Mouse (Mus musculus) macrophage (primary cell): Measurements from ENCODE around the gene Esam. TPM values are rescaled to one million over a fixed set of nuclear protein-coding genes. Genes with fewer than 3 reads are reported as not detected.

Experiments
- H3K27ac ChIP-seq: fragments of 350-480 bp; formaldehyde crosslinking; 2 replicates; pipeline ENCODE4 v1.9.0; 2021
- H3K36me3 ChIP-seq: fragments of 350-480 bp; formaldehyde crosslinking; 2 replicates; pipeline ENCODE4 v1.9.0; 2021; ENCODE audit errors: inconsistent target
- H3K4me3 ChIP-seq: fragments of 350-480 bp; formaldehyde crosslinking; 2 replicates; pipeline ENCODE4 v1.9.0; 2021; ENCODE audit errors: inconsistent target
- H3K79me2 ChIP-seq: fragments of 350-480 bp; formaldehyde crosslinking; 2 replicates; pipeline ENCODE4 v1.9.0; 2021; ENCODE audit errors: inconsistent target
- WGBS: methylation state at CpG from one replicate; pipeline ENCODE4 v1.1.7; 2026; ENCODE audit warnings: inconsistent platforms; ENCODE audit not compliant: missing documents; 5-methylcytosine and 5-hydroxymethylcytosine counted together
- polyA plus RNA-seq: library from polyadenylated mRNA; stranded (reverse); fragments of 250-400 nt; gene quantifications from 3 replicates; pipeline ENCODE4 v1.2.4, GENCODE M21; 2018; ENCODE audit warnings: inconsistent platforms

The Esam gene
- polyA plus RNA-seq, 1 experiment from 2014 or later: 0.17 TPM

GRCm38 (mm10) chr9:37560617-37561016 lies 32.7 kb downstream of the Esam start:
- no peaks in the 10 kb centered on the region for H3K79me2 ChIP-seq
- no peak overlapping the region for H3K27ac ChIP-seq
- no peaks in the 10 kb centered on the region for H3K36me3 ChIP-seq
- no peak overlapping the region for H3K4me3 ChIP-seq
- WGBS: 94% methylated on average over 2 of the region's 2 CpGs

- H3K79me2 ChIP-seq: no peaks in the 10 kb centered on the region
- no peak overlapping the region for H3K4me3 ChIP-seq
- H3K36me3 ChIP-seq: no peaks in the 10 kb centered on the region
- H3K27ac ChIP-seq: no peak overlapping the region
- 58% methylated on average over 1 of the region's 1 CpGs for WGBS
Observed at GRCm38 (mm10) chr9:37563805-37564204, 35.9 kb downstream of the Esam start.

GRCm38 (mm10) chr9:37567019-37567418 lies 39.1 kb downstream of the Esam start:
- H3K4me3 ChIP-seq: no peak overlapping the region
- H3K79me2 ChIP-seq: no peaks in the 10 kb centered on the region
- no peak overlapping the region for H3K27ac ChIP-seq
- WGBS: 59% methylated on average over 2 of the region's 2 CpGs
- H3K36me3 ChIP-seq: no peaks in the 10 kb centered on the region

- Histone ChIP-seq H3K36me3 (no peaks in the 10 kb centered on the region), H3K27ac (no peak overlapping the region), H3K79me2 (no peaks in the 10 kb centered on the region), H3K4me3 (no peak overlapping the region)
- 26% methylated on average over 5 of the region's 5 CpGs for WGBS
Observed at GRCm38 (mm10) chr9:37567454-37567853, 39.6 kb downstream of the Esam start.

GRCm38 (mm10) chr9:37567892-37568604 lies 40.2 kb downstream of the Esam start:
- WGBS: 7% methylated on average over 15 of the region's 15 CpGs
- Histone ChIP-seq H3K79me2 (no peaks in the 10 kb centered on the region), H3K27ac (no peak overlapping the region)

GRCm38 (mm10) chr9:37568605-37569214 lies 40.8 kb downstream of the Esam start:
- 38% methylated on average over 4 of the region's 4 CpGs for WGBS
- Histone ChIP-seq H3K79me2 (no peaks in the 10 kb centered on the region), H3K36me3 (no peaks in the 10 kb centered on the region), H3K4me3 (no peak overlapping the region), H3K27ac (no peak overlapping the region)

More at GRCm38 (mm10) chr9:37567892-37568604, 40.2 kb downstream of the Esam start:
- H3K36me3 ChIP-seq: no peaks in the 10 kb centered on the region
- no peak overlapping the region for H3K4me3 ChIP-seq

GRCm38 (mm10) chr9:37569231-37569835 lies 41.5 kb downstream of the Esam start:
- H3K27ac ChIP-seq: no peak overlapping the region
- H3K36me3 ChIP-seq: no peaks in the 10 kb centered on the region
- H3K79me2 ChIP-seq: no peaks in the 10 kb centered on the region
- 63% methylated on average over 2 of the region's 2 CpGs for WGBS
- no peak overlapping the region for H3K4me3 ChIP-seq

- no peaks in the 10 kb centered on the region for H3K79me2 ChIP-seq
- H3K4me3 ChIP-seq: no peak overlapping the region
- WGBS: 42% methylated on average over 3 of the region's 3 CpGs
Observed at GRCm38 (mm10) chr9:37572204-37572876, 44.5 kb downstream of the Esam start.

GRCm38 (mm10) chr9:37576436-37576930 lies 48.6 kb downstream of the Esam start:
- no peaks in the 10 kb centered on the region for H3K36me3 ChIP-seq
- H3K79me2 ChIP-seq: no peaks in the 10 kb centered on the region
- no peak overlapping the region for H3K27ac ChIP-seq
- no peak overlapping the region for H3K4me3 ChIP-seq
- WGBS: 17% methylated on average over 14 of the region's 14 CpGs

More at GRCm38 (mm10) chr9:37572204-37572876, 44.5 kb downstream of the Esam start:
- Histone ChIP-seq H3K27ac (no peak overlapping the region), H3K36me3 (no peaks in the 10 kb centered on the region)

- Histone ChIP-seq H3K79me2 (no peaks in the 10 kb centered on the region), H3K36me3 (no peaks in the 10 kb centered on the region), H3K27ac (no peak overlapping the region), H3K4me3 (no peak overlapping the region)
- 95% methylated on average over 5 of the region's 5 CpGs for WGBS
Observed at GRCm38 (mm10) chr9:37583594-37583993, 55.7 kb downstream of the Esam start.

- Histone ChIP-seq H3K4me3 (no peak overlapping the region), H3K36me3 (no peaks in the 10 kb centered on the region), H3K79me2 (no peaks in the 10 kb centered on the region), H3K27ac (no peak overlapping the region)
- WGBS: 87% methylated on average over 4 of the region's 4 CpGs
Observed at GRCm38 (mm10) chr9:37586718-37587117, 58.8 kb downstream of the Esam start.

Other genes with a start within 250 kb of the Esam start
- gene Ccdc15, start 179.6 kb upstream of the Esam start, polyA plus RNA-seq: 0.39 to 1.2 TPM (median 0.57 TPM) in 3 replicates
- not detected in 3 replicates for gene Hepacam, start 160.7 kb upstream of the Esam start, polyA plus RNA-seq
- gene Robo4, start 126.2 kb upstream of the Esam start, polyA plus RNA-seq: not detected in 3 replicates
- gene Robo3, start 94.8 kb upstream of the Esam start, polyA plus RNA-seq: not detected in 3 replicates
- 6.0 to 10.2 TPM (median 7.9 TPM) in 3 replicates for gene Msantd2, start 38.8 kb upstream of the Esam start, polyA plus RNA-seq
- gene Vsig2, start 11.2 kb downstream of the Esam start, polyA plus RNA-seq: not detected in 3 replicates
- gene Nrgn, start 24.8 kb downstream of the Esam start, polyA plus RNA-seq: 0.50 to 1.4 TPM (median 0.82 TPM) in 3 replicates
- gene Siae, start 27.6 kb downstream of the Esam start, polyA plus RNA-seq: 17.3 to 25.0 TPM (median 19.8 TPM) in 3 replicates
- gene Spa17, start 85.6 kb downstream of the Esam start, polyA plus RNA-seq: 0.82 to 3.2 TPM (median 1.1 TPM) in 3 replicates
- gene Tbrg1, start 129.2 kb downstream of the Esam start, polyA plus RNA-seq: 27.0 to 40.4 TPM (median 32.6 TPM) in 3 replicates
- gene Panx3, start 141.2 kb downstream of the Esam start, polyA plus RNA-seq: not detected in 3 replicates
- not detected in 3 replicates for gene Olfr160, start 188.2 kb downstream of the Esam start, polyA plus RNA-seq
- gene Olfr874, start 217.0 kb downstream of the Esam start, polyA plus RNA-seq: not detected in 3 replicates
- not detected in 3 replicates for gene Olfr875, start 243.8 kb downstream of the Esam start, polyA plus RNA-seq